Mouse (Mus musculus) lung, embryonic 14.5 days (tissue): Measurements from ENCODE around the gene Ptpn4. TPM values are rescaled to one million over a fixed set of nuclear protein-coding genes. Genes with fewer than 3 reads are reported as not detected.

Experiments used
- ATAC-seq: fragments of 200-750 bp; cut with Nextera tagmentation; 2 replicates; pipeline ENCODE4 v1.8.0; 2017; ENCODE audit warnings: mild to moderate bottlenecking, moderate TSS enrichment, moderate library complexity; ENCODE audit not compliant: insufficient read depth
- DNase-seq: peaks from one replicate; pipeline ENCODE4 v3.0.0-alpha.2; 2015
- H3K27ac ChIP-seq: fragments of 300-500 bp; sonication (generic); 2 replicates; pipeline ENCODE4 v1.5.1; 2014; ENCODE audit warnings: low read depth, mild to moderate bottlenecking, moderate library complexity
- H3K27me3 ChIP-seq: fragments of 300-500 bp; sonication (generic); 2 replicates; pipeline ENCODE4 v1.6.1; 2014; ENCODE audit warnings: low read length, control low read depth; ENCODE audit not compliant: insufficient read depth
- H3K36me3 ChIP-seq: fragments of 300-500 bp; sonication (generic); 2 replicates; pipeline ENCODE4 v1.6.1; 2014; ENCODE audit warnings: control low read depth; ENCODE audit not compliant: insufficient read depth
- H3K4me1 ChIP-seq: fragments of 300-500 bp; sonication (generic); 2 replicates; pipeline ENCODE4 v1.6.1; 2014; ENCODE audit warnings: antibody characterized with exemption, control low read depth; ENCODE audit not compliant: insufficient read depth
- H3K4me2 ChIP-seq: fragments of 300-500 bp; sonication (generic); 2 replicates; pipeline ENCODE4 v1.6.1; 2014; ENCODE audit warnings: mild to moderate bottlenecking
- H3K4me3 ChIP-seq: fragments of 300-500 bp; sonication (generic); 2 replicates; pipeline ENCODE4 v1.5.1; 2014; ENCODE audit warnings: low read depth, low read length
- H3K9ac ChIP-seq: fragments of 300-500 bp; sonication (generic); 2 replicates; pipeline ENCODE4 v1.6.1; 2014
- H3K9me3 ChIP-seq: fragments of 300-500 bp; sonication (generic); 2 replicates; pipeline ENCODE4 v1.6.1; 2016; ENCODE audit warnings: low read depth, low read length, control low read depth
- CTCF ChIP-seq: IDR thresholded peaks from 2 replicates; pipeline ENCODE4 v1.5.1; 2016; ENCODE audit warnings: antibody characterized with exemption, low read depth
- WGBS: fragments of 180-500 bp; shearing (Covaris S2); extraction: QIAGEN DNeasy Blood & Tissue Kit; methylation state at CpG from one replicate; pipeline ENCODE4 v1.1.7; 2014; 5-methylcytosine and 5-hydroxymethylcytosine counted together
- polyA plus RNA-seq: library from polyadenylated mRNA; unstranded; fragments of >200 nt; fragmentation: Nextera tagmentation; extraction: Ambion mirVana; gene quantifications from 2 replicates; pipeline ENCODE4 v1.2.1, GENCODE M21; 2014

Ptpn4 gene
- polyA plus RNA-seq, 1 experiment from 2014 or later: 15.7 TPM

DNA sequence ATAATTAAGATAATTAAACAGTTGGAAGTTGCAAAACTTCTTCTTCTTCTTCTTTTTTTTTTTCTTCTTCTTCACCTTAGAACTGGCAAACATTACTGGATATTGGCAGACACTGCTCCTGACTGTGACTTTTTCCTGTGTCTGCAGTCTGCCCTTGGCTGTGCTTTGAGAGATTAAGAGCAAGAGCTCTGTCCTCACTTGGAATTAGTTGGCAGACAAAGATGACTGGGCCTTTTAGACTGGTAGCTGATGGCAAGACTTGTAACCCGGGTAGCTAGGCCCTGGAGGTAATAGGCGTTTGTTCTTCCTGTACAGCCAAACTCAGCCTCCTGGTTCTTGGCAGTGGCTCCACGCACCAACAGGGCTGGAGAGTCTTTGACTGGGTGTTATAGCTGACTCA is 5.7 kb upstream of the Ptpn4 start:
- Histone ChIP-seq H3K9me3 (no peaks in the 10 kb centered on the region), H3K9ac (no peak overlapping the region), H3K27me3 (no peaks in the 10 kb centered on the region), H3K4me2 (no peak overlapping the region), H3K36me3 (no peaks in the 10 kb centered on the region), H3K4me3 (no peak overlapping the region), H3K27ac (no peak overlapping the region), H3K4me1 (no peaks in the 10 kb centered on the region)
- WGBS: 79% methylated on average over 3 of the region's 3 CpGs
- no peak for ATAC-seq
- no peak for DNase-seq
- TF ChIP-seq CTCF: no peak

DNA sequence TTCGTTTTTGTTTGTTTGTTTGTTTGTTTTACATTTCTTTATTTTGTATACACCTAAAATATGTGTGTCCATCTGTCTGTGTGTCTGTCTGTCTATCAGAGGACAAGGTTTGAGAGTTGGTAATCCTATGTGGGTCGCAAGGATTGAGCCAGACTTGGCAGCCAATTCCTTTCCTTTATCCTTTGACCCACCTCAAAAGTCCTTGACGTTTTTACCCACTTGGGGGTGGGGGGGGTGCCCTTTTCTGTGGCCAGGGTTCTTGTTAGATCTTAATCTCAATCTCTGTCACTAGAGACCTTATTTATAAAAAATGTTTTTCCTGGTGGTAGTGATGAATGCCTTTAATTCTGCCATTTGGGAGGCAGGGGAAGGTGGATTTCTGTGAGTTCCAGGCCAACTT is 828 bp upstream of the Ptpn4 start:
- Histone ChIP-seq H3K9ac (no peak overlapping the region), H3K4me2 (no peak overlapping the region; the same call in 1 of the 2 replicates), H3K4me1 (0 out of 2 replicates have a peak, but pooled peaks cover 4% of the 10 kb centered on the region), H3K27me3 (no peaks in the 10 kb centered on the region), H3K9me3 (no peaks in the 10 kb centered on the region), H3K36me3 (no peaks in the 10 kb centered on the region), H3K27ac (no peak overlapping the region), H3K4me3 (no peak overlapping the region)
- 30% methylated on average over 3 of the region's 3 CpGs for WGBS
- no peak for TF ChIP-seq CTCF
- DNase-seq (no peak), ATAC-seq (no peak)

DNA sequence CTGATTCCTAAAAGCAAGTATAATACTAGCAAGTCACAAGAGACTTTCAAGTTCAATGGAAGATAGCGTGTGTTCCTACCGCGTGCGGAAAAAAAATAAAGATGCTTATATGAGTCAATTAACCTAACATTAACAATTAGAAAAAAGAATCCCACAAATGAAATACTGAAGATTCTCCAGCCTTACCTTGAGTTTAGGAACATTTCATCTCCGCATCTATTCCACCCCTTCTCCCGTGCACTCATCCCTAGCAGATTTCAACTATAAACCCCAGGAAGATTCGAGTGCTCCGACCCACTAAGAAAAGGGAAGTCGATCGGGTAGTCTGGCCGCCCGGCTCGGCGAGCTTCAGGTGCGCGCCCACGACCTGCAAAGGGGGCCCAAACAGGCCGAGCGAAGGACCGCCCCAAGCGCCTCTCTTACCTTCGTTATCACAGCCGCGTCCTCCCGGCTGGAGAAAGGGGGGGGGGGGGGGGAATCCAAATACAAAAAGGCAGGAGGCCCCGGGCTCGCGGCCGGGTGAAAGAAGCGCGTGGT is 866 bp downstream of the Ptpn4 start:
- no peak for ATAC-seq
- no peaks in the 10 kb centered on the region for H3K36me3 ChIP-seq
- H3K4me3 ChIP-seq: peak overlapping the region; percentile 81
- H3K27me3 ChIP-seq: no peaks in the 10 kb centered on the region
- no peak for TF ChIP-seq CTCF
- no peak for DNase-seq
- WGBS: under 1% methylated on average over 26 of the region's 31 CpGs
- peak overlapping the region; percentile 93 for H3K27ac ChIP-seq
- peak overlapping the region; percentile 87 for H3K9ac ChIP-seq
- H3K9me3 ChIP-seq: no peaks in the 10 kb centered on the region
- peak overlapping the region; percentile 73 for H3K4me2 ChIP-seq
- H3K4me1 ChIP-seq: 0 out of 2 replicates have a peak, but pooled peaks cover 4% of the 10 kb centered on the region

DNA sequence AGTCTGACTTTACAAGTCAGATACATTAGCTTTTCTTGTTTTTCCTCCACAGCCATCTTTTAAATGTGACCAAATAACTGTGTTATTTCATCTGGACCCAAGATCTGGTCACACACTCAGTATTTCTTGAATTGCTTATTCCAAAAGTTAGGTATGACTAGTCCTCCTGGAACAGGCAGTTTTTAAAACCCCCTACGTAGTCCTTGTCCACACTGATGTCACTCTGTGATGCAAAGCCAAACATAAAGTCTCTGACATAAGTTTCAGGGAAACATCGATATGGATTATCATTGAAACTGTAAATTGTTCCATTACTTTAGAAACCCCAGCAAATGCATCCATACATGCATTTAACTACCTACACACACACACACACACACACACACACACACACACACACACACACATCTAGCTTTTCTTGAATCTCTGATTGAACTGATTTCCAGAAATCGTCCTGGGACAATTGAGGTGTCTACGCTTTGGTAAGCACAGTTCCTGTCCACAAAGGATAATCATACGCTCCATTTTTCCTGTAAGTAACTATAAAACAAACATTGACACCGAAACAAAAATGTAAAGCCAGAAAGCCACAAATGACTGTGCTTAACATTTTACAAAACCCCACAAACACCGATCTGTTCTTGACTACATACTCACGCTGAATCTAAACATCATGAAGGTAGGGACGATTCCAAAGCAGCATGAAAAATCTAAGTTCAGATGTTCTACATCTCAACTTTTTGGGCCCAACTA is 1.5 kb downstream of the Ptpn4 start:
- no peak for TF ChIP-seq CTCF
- Histone ChIP-seq H3K4me3 (peak overlapping the region; percentile 81), H3K27ac (no peak overlapping the region), H3K27me3 (no peaks in the 10 kb centered on the region), H3K4me2 (peak overlapping the region; percentile 73), H3K4me1 (0 out of 2 replicates have a peak, but pooled peaks cover 4% of the 10 kb centered on the region), H3K9me3 (no peaks in the 10 kb centered on the region), H3K9ac (peak overlapping the region; percentile 87), H3K36me3 (no peaks in the 10 kb centered on the region)
- 9% methylated on average over 9 of the region's 9 CpGs for WGBS
- no peak for ATAC-seq
- DNase-seq: peak; percentile 35

DNA sequence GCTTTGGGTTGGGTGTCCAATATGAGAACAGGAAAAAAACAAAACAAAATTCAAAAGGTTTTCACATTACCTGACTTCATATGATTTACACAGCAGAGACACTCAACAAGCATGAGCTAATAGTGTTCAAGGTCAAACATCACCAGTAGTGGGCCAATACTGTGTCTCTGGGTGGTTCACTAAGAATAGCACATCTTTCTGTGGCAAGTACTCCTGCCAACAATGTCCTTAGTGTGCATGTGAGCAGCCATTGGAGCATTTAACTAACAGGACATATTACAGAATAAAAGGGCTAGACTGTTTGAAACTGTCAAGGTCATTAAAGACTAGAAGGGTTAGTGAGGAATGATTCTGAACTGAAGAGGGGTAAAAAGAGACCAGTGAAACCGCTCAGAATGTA is 9.3 kb downstream of the Ptpn4 start:
- DNase-seq (no peak), ATAC-seq (no peak)
- Histone ChIP-seq H3K4me1 (no peaks in the 10 kb centered on the region), H3K4me3 (no peak overlapping the region), H3K9me3 (no peaks in the 10 kb centered on the region), H3K27me3 (no peaks in the 10 kb centered on the region), H3K36me3 (no peaks in the 10 kb centered on the region), H3K27ac (no peak overlapping the region), H3K9ac (no peak overlapping the region), H3K4me2 (no peak overlapping the region)
- WGBS: 96% methylated on average over 1 of the region's 1 CpGs
- TF ChIP-seq CTCF: no peak

DNA sequence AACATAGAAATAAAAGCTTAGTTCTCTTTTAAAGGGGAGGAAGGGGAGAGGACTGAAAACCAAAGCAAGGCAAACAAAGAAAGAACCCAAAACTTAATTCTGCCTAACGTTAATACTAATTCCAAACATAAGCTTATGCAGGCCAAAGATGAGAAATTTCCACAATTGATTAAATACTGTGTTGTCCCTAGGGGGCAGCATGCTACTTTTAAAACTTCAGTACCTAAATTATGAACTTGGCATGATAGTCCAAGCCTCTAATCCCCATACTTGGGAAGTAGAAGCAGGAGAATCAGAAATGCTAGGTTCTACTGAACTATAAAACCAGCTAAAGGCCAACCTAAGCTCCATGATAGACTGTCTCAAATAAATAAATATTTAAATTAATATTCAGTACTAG is 18.7 kb downstream of the Ptpn4 start:
- peak; percentile 81 for DNase-seq
- WGBS: 69% methylated on average over 1 of the region's 1 CpGs
- no peak overlapping the region for H3K4me3 ChIP-seq
- no peak for ATAC-seq
- no peak overlapping the region for H3K9ac ChIP-seq
- no peaks in the 10 kb centered on the region for H3K4me1 ChIP-seq
- H3K27me3 ChIP-seq: no peaks in the 10 kb centered on the region
- H3K36me3 ChIP-seq: no peaks in the 10 kb centered on the region
- no peak overlapping the region for H3K27ac ChIP-seq
- TF ChIP-seq CTCF: peak; percentile 66
- H3K4me2 ChIP-seq: no peak overlapping the region
- no peaks in the 10 kb centered on the region for H3K9me3 ChIP-seq

DNA sequence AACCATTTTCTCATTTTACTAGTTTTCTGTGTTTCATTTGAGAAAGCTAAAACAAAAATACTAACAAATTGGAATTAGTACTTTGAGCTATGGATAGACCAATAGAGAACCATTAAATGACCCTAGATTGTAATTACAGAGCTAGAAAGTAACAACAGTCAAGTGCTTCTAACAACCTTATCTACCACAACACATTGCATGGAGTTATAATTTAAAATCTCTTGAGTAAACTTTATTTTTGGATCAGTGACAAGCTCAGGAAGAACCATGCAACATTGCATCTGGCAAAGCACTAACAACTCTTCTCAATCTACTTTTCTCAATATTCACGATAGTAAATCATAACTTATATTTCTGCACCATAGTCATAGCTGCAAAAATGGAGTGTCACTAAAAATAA is 29.7 kb downstream of the Ptpn4 start:
- no peak overlapping the region for H3K27ac ChIP-seq
- no peaks in the 10 kb centered on the region for H3K9me3 ChIP-seq
- H3K4me2 ChIP-seq: no peak overlapping the region
- WGBS: 84% methylated on average over 1 of the region's 1 CpGs
- no peaks in the 10 kb centered on the region for H3K4me1 ChIP-seq
- ATAC-seq (no peak), DNase-seq (no peak)
- H3K27me3 ChIP-seq: no peaks in the 10 kb centered on the region
- no peak for TF ChIP-seq CTCF
- H3K4me3 ChIP-seq: no peak overlapping the region
- no peaks in the 10 kb centered on the region for H3K36me3 ChIP-seq
- H3K9ac ChIP-seq: no peak overlapping the region
